ENCODE assay signal across 10 mouse cellular contexts in the genomic region with DNA sequence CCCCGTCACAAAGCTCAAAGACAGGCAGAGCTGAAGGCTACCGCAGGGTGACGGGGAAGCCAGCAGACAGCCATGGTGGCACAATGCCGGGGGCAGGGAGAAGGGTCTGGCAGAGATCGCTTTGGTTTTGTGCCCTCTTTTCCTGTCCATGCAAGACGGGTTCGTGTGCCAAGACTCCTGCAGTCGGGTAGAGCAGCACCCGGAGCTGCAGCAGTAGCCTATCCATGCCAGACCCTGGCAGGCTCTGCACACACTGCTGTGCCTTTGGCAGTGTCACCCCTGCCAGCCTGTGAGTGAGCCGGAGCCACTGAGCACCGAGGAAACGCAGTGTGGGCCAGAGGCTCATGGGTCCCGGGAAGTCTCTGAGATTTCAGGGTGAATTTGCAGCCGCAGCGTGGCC.
A peak's percentile ranks its signal among the peaks of the same experiment; 100 is the strongest.
DNase-seq lines count a peak whose midpoint lies in the region; ATAC-seq and TF ChIP-seq lines count a peak whose summit lies in the region.
"Had no signal": no experiment of that assay in that cellular context is flagged by ENCODE, and none has a peak within 500 bp of the region (broad histone marks: within the 10 kb centered on the region; RNA-seq: fewer than 3 reads in every experiment).

No protein-coding gene starts in this region.

- no peak overlapping the region for H3K9ac ChIP-seq in forebrain, postnatal 0 days
- H3K9ac ChIP-seq in midbrain, embryonic 16.5 days (ENCODE audit: low read depth, low read length) = no peak overlapping the region
- H3K9ac ChIP-seq in kidney, embryonic 14.5 days (ENCODE audit: low read depth, low read length) = no peak overlapping the region
- H3K9ac ChIP-seq: embryonic facial prominence, embryonic 12.5 days had no signal

- H3K27me3 ChIP-seq in forebrain, postnatal 0 days (ENCODE audit: insufficient read depth, low read length) = no peaks in the 10 kb centered on the region
- H3K27me3 ChIP-seq in midbrain, embryonic 16.5 days (ENCODE audit: control insufficient read depth, insufficient read depth, low read depth, low read length) = no peaks in the 10 kb centered on the region
- no peaks in the 10 kb centered on the region for H3K27me3 ChIP-seq in kidney, embryonic 14.5 days (ENCODE audit: control insufficient read depth, insufficient read depth, low read length)
- H3K27me3 ChIP-seq: embryonic facial prominence, embryonic 12.5 days had no signal

- no peak for TF ChIP-seq CTCF in forebrain, postnatal 0 days (IDR thresholded peaks at IDR 0.05; ENCODE audit: low read depth)

- intact Hi-C loops in left cerebral cortex, postnatal 14 days (cut with DNase I) = no loop called here

- H3K4me3 ChIP-seq in forebrain, postnatal 0 days (ENCODE audit: low read depth, low read length) = no peak overlapping the region
- H3K4me3 ChIP-seq in midbrain, embryonic 16.5 days (ENCODE audit: low read depth, low read length) = no peak overlapping the region
- H3K4me3 ChIP-seq in kidney, embryonic 14.5 days (ENCODE audit: low read length) = no peak overlapping the region
- H3K4me3 ChIP-seq: embryonic facial prominence, embryonic 12.5 days; left cerebral cortex, adult 2 months had no signal

- H3K27ac ChIP-seq in forebrain, postnatal 0 days (ENCODE audit: low read depth, low read length) = no peak overlapping the region
- no peak overlapping the region for H3K27ac ChIP-seq in midbrain, embryonic 16.5 days (ENCODE audit: low read length)
- H3K27ac ChIP-seq in kidney, embryonic 14.5 days (ENCODE audit: low read depth, low read length) = no peak overlapping the region
- H3K27ac ChIP-seq: embryonic facial prominence, embryonic 12.5 days; left cerebral cortex, adult 2 months had no signal

- no peaks in the 10 kb centered on the region for H3K9me3 ChIP-seq in forebrain, postnatal 0 days (ENCODE audit: low read length)
- no peaks in the 10 kb centered on the region for H3K9me3 ChIP-seq in midbrain, embryonic 16.5 days (replicated peaks; ENCODE audit: control insufficient read depth, low read length, poor library complexity, severe bottlenecking)
- no peaks in the 10 kb centered on the region for H3K9me3 ChIP-seq in kidney, embryonic 14.5 days (ENCODE audit: control insufficient read depth, low read length)
- H3K9me3 ChIP-seq: embryonic facial prominence, embryonic 12.5 days had no signal

- ATAC-seq in forebrain, postnatal 0 days = peak; percentile 95
- ATAC-seq in midbrain, embryonic 16.5 days = peak; percentile 83
- ATAC-seq in kidney, embryonic 14.5 days (ENCODE audit: low FRiP score, low TSS enrichment) = no peak

- peak; percentile 19 to 34 for DNase-seq in left cerebral cortex, postnatal 14 days (ENCODE audit: low spot score in 2 of 2)
- no peak for DNase-seq in left cerebral cortex, adult 9 months (ENCODE audit: low spot score in 2 of 2)
- DNase-seq in cerebellum, adult 18-20 months = peak; percentile 76 to 81
- DNase-seq in forebrain, postnatal 0 days = peak; percentile 79
- DNase-seq in liver = no peak
- DNase-seq in heart, adult 9 months (ENCODE audit: low spot score in 2 of 2) = no peak

- no peaks in the 10 kb centered on the region for H3K4me1 ChIP-seq in forebrain, postnatal 0 days (ENCODE audit: insufficient read depth)
- no peaks in the 10 kb centered on the region for H3K4me1 ChIP-seq in midbrain, embryonic 16.5 days (ENCODE audit: control insufficient read depth, insufficient read depth, low read length)
- H3K4me1 ChIP-seq in kidney, embryonic 14.5 days (ENCODE audit: control insufficient read depth, insufficient read depth, low read length) = peaks cover 7% of the 10 kb centered on the region; the same call in 1 of the 2 replicates
- H3K4me1 ChIP-seq: embryonic facial prominence, embryonic 12.5 days had no signal

- no peaks in the 10 kb centered on the region for H3K36me3 ChIP-seq in forebrain, postnatal 0 days (ENCODE audit: insufficient read depth)
- H3K36me3 ChIP-seq in midbrain, embryonic 16.5 days (ENCODE audit: control insufficient read depth, insufficient read depth, low read length) = no peaks in the 10 kb centered on the region
- no peaks in the 10 kb centered on the region for H3K36me3 ChIP-seq in kidney, embryonic 14.5 days (ENCODE audit: control insufficient read depth, insufficient read depth, low read length)
- H3K36me3 ChIP-seq: embryonic facial prominence, embryonic 12.5 days had no signal

- 49% methylated on average over 15 of the region's 15 CpGs for WGBS in forebrain, postnatal 0 days
- 80% methylated on average over 15 of the region's 15 CpGs for WGBS in midbrain, embryonic 16.5 days
- 86% methylated on average over 15 of the region's 15 CpGs for WGBS in kidney, embryonic 14.5 days

- H3K4me2 ChIP-seq in forebrain, postnatal 0 days (ENCODE audit: low read depth) = peak overlapping the region; percentile 13; the same call in 1 of the 2 replicates
- H3K4me2 ChIP-seq in midbrain, embryonic 16.5 days (ENCODE audit: low read length) = peak overlapping the region; percentile 14; the same call in 1 of the 2 replicates
- H3K4me2 ChIP-seq in kidney, embryonic 14.5 days (replicated peaks; ENCODE audit: low read depth, low read length) = no peak overlapping the region

Comparison
In these comparisons a context has a peak if more than half of its experiments do, and no peak if none do; other contexts are left out.
1. DNase-seq: peak in left cerebral cortex, postnatal 14 days (2 of 2), cerebellum, adult 18-20 months (2 of 2) and forebrain, postnatal 0 days (single experiment); none in left cerebral cortex, adult 9 months (0 of 2), liver (single experiment) and heart, adult 9 months (0 of 2).